In genomic region chr9:71960026-71960396, GRCm38 (mm10) we compare ENCODE assay signal across 10 mouse cellular contexts.
DNase-seq lines count a peak whose midpoint lies in the region; ATAC-seq and TF ChIP-seq lines count a peak whose summit lies in the region.
"Had no signal": no experiment of that assay in that cellular context is flagged by ENCODE, and none has a peak within 500 bp of the region (broad histone marks: within the 10 kb centered on the region; RNA-seq: fewer than 3 reads in every experiment).

No protein-coding gene starts in this region.

- TF ChIP-seq EP300 in heart, postnatal 0 days (IDR thresholded peaks at IDR 0.05; ENCODE audit: low read depth), result no peak

- intact Hi-C loops in heart, postnatal 36 days (cut with DNase I), result loop anchor here (5.0 kb wide), 1 partner anchor 128 kb away; no protein-coding TSS in a partner anchor

- no peak overlapping the region for H3K9ac ChIP-seq in heart, postnatal 0 days (replicated peaks; ENCODE audit: low read depth, low read length)
- no peak overlapping the region for H3K9ac ChIP-seq in limb, embryonic 14.5 days (ENCODE audit: low read depth, low read length, severe bottlenecking)
- H3K9ac ChIP-seq: embryonic facial prominence, embryonic 12.5 days had no signal

- DNase-seq in heart, postnatal 0 days (ENCODE audit: low spot score), result peak; percentile 29
- DNase-seq in heart, postnatal 36 days, result no peak
- peak; percentile 44 for DNase-seq in 3T3-L1 (ENCODE audit: low read depth, low spot score)
- peak; percentile 45 for DNase-seq in limb, embryonic 14.5 days (ENCODE audit: low spot score)
- no peak for DNase-seq in spleen, postnatal 36 days (ENCODE audit: low spot score in 2 of 2)
- no peak for DNase-seq in gastrocnemius, adult 8-10 months (ENCODE audit: low spot score in 2 of 2)
- DNase-seq in adrenal gland, adult 2 months, result no peak

- no peaks in the 10 kb centered on the region for H3K36me3 ChIP-seq in heart, postnatal 0 days (replicated peaks; ENCODE audit: control insufficient read depth, insufficient read depth, low read length)
- H3K36me3 ChIP-seq in limb, embryonic 14.5 days (ENCODE audit: control insufficient read depth, insufficient read depth, low read length), result no peaks in the 10 kb centered on the region
- H3K36me3 ChIP-seq: embryonic facial prominence, embryonic 12.5 days had no signal

- peak overlapping the region; percentile 44 for H3K27ac ChIP-seq in heart, postnatal 0 days (ENCODE audit: low read depth)
- peak overlapping the region; percentile 53; the same call in 1 of the 2 replicates for H3K27ac ChIP-seq in brown adipose tissue, adult 24 weeks (replicated peaks; ENCODE audit: low read depth, low read length)
- H3K27ac ChIP-seq in limb, embryonic 14.5 days (replicated peaks; ENCODE audit: low read depth, low read length), result peak overlapping the region; percentile 58
- H3K27ac ChIP-seq: embryonic facial prominence, embryonic 12.5 days had no signal

- H3K27me3 ChIP-seq in heart, postnatal 0 days (ENCODE audit: control insufficient read depth, insufficient read depth, low read length), result no peaks in the 10 kb centered on the region
- no peaks in the 10 kb centered on the region for H3K27me3 ChIP-seq in limb, embryonic 14.5 days (ENCODE audit: control insufficient read depth, insufficient read depth, low read length)
- H3K27me3 ChIP-seq: embryonic facial prominence, embryonic 12.5 days had no signal

- H3K4me1 ChIP-seq in heart, postnatal 0 days (ENCODE audit: control insufficient read depth, insufficient read depth), result peaks cover 12% of the 10 kb centered on the region
- H3K4me1 ChIP-seq in brown adipose tissue, adult 24 weeks (ENCODE audit: control insufficient read depth, insufficient read depth, insufficient read length, low read length), result peaks cover 5% of the 10 kb centered on the region
- H3K4me1 ChIP-seq in limb, embryonic 14.5 days (ENCODE audit: control insufficient read depth, insufficient read depth, low read length), result peaks cover 7% of the 10 kb centered on the region

- no peak overlapping the region for H3K4me3 ChIP-seq in heart, postnatal 0 days (ENCODE audit: low read depth, low read length)
- 0 out of 2 replicates have a peak overlapping the region, but pooled peaks have one; percentile 18 for H3K4me3 ChIP-seq in brown adipose tissue, adult 24 weeks (ENCODE audit: insufficient read depth, low read depth, low read length)
- H3K4me3 ChIP-seq in limb, embryonic 14.5 days (replicated peaks; ENCODE audit: low read length), result no peak overlapping the region
- H3K4me3 ChIP-seq: embryonic facial prominence, embryonic 12.5 days; myocyte had no signal

- TF ChIP-seq CTCF in heart, postnatal 0 days (IDR thresholded peaks at IDR 0.05; ENCODE audit: low read depth), result peak; percentile 15; the same call in 1 of the 2 replicates

- ATAC-seq in heart, postnatal 0 days (ENCODE audit: insufficient read depth, low read depth), result no peak
- no peak; the same call in 1 of the 2 replicates for ATAC-seq in limb, embryonic 14.5 days (ENCODE audit: low FRiP score, low read depth)

- TF ChIP-seq POLR2A in limb, embryonic 14.5 days (IDR thresholded peaks at IDR 0.05; ENCODE audit: borderline replicate concordance, extremely low read depth, insufficient read depth, insufficient read length), result no peak

- H3K9me3 ChIP-seq in heart, postnatal 0 days (replicated peaks; ENCODE audit: control insufficient read depth, low read length), result no peaks in the 10 kb centered on the region
- no peaks in the 10 kb centered on the region for H3K9me3 ChIP-seq in limb, embryonic 14.5 days (ENCODE audit: control insufficient read depth, low read length)
- H3K9me3 ChIP-seq: embryonic facial prominence, embryonic 12.5 days had no signal

- H3K4me2 ChIP-seq in heart, postnatal 0 days (ENCODE audit: low read depth, low read length), result peak overlapping the region; percentile 40
- 0 out of 2 replicates have a peak overlapping the region, but pooled peaks have one; percentile 10 for H3K4me2 ChIP-seq in limb, embryonic 14.5 days (replicated peaks; ENCODE audit: low read depth, low read length, severe bottlenecking)
- H3K4me2 ChIP-seq: embryonic facial prominence, embryonic 12.5 days had no signal

Comparison
In these comparisons a context has a peak if more than half of its experiments do, and no peak if none do; other contexts are left out.
1. DNase-seq: peak in heart, postnatal 0 days (single experiment), 3T3-L1 (single experiment) and limb, embryonic 14.5 days (single experiment); none in heart, postnatal 36 days (0 of 2), spleen, postnatal 36 days (0 of 2), gastrocnemius, adult 8-10 months (0 of 2) and adrenal gland, adult 2 months (single experiment).
2. Peak in every context shown above with its lines, with median percentiles within 50 percentile points of each other: H3K27ac ChIP-seq.